ENCODE assay signal across 26 mouse cellular contexts in genomic region chr4:96096841-96097240, GRCm38 (mm10). TPM values are rescaled to one million over a fixed set of nuclear protein-coding genes. Genes with fewer than 3 reads are reported as not detected.
A peak's percentile ranks its signal among the peaks of the same experiment; 100 is the strongest.
DNase-seq lines count a peak whose midpoint lies in the region; ATAC-seq and TF ChIP-seq lines count a peak whose summit lies in the region.
"Had no signal": no experiment of that assay in that cellular context is flagged by ENCODE, and none has a peak within 500 bp of the region (broad histone marks: within the 10 kb centered on the region; RNA-seq: fewer than 3 reads in every experiment).

No protein-coding gene starts in this region.

- no peaks in the 10 kb centered on the region for H3K36me3 ChIP-seq in limb, embryonic 11.5 days (ENCODE audit: control insufficient read depth, insufficient read depth, low read length)
- no peaks in the 10 kb centered on the region for H3K36me3 ChIP-seq in limb, embryonic 10.5 days
- H3K36me3 ChIP-seq in myocyte (ENCODE audit: control insufficient read depth, insufficient read depth): no peaks in the 10 kb centered on the region
- no peaks in the 10 kb centered on the region for H3K36me3 ChIP-seq in kidney, embryonic 14.5 days (ENCODE audit: control insufficient read depth, insufficient read depth, low read length)
- H3K36me3 ChIP-seq: forebrain, embryonic 12.5 days; G1E; heart, embryonic 13.5 days; hindbrain, embryonic 12.5 days had no signal

- H3K79me2 ChIP-seq in myocyte (ENCODE audit: control insufficient read depth, insufficient read depth): no peaks in the 10 kb centered on the region

- H3K27me3 ChIP-seq in limb, embryonic 11.5 days (ENCODE audit: control insufficient read depth, insufficient read depth, low read length): no peaks in the 10 kb centered on the region
- no peaks in the 10 kb centered on the region for H3K27me3 ChIP-seq in limb, embryonic 10.5 days (ENCODE audit: low read depth, poor library complexity, severe bottlenecking)
- no peaks in the 10 kb centered on the region for H3K27me3 ChIP-seq in myocyte (ENCODE audit: control insufficient read depth, insufficient read depth, insufficient read length)
- no peaks in the 10 kb centered on the region for H3K27me3 ChIP-seq in kidney, embryonic 14.5 days (ENCODE audit: control insufficient read depth, insufficient read depth, low read length)
- H3K27me3 ChIP-seq: forebrain, embryonic 12.5 days; heart, embryonic 13.5 days; hindbrain, embryonic 12.5 days had no signal

- ATAC-seq in limb, embryonic 11.5 days (ENCODE audit: insufficient number of reproducible peaks, low FRiP score, low TSS enrichment, low read depth): 0 out of 2 replicates have a peak, but pooled peaks have one; percentile 46
- ATAC-seq in kidney, embryonic 14.5 days (ENCODE audit: low FRiP score, low TSS enrichment): no peak
- ATAC-seq: CD4-positive, CD25-positive, alpha-beta regulatory T cell, adult 4 months; forebrain, embryonic 16.5 days; hindbrain, postnatal 0 days had no signal

- no peak for DNase-seq in limb, embryonic 11.5 days (ENCODE audit: low spot score)
- no peak for DNase-seq in limb, embryonic 10.5 days (ENCODE audit: low spot score)
- DNase-seq in embryo, embryonic 10.5 days (ENCODE audit: low spot score): peak; percentile 23
- DNase-seq in forelimb bud, embryonic 11.5 days (ENCODE audit: low read depth, low spot score): peak; percentile 19
- no peak for DNase-seq in layer of hippocampus, adult 2 months (ENCODE audit: low spot score in 2 of 2)
- no peak for DNase-seq in layer of hippocampus, adult 9-10 months (ENCODE audit: low spot score)
- DNase-seq: adrenal gland, postnatal 10 days; B cell, adult 2 months; cerebellum, adult 18-20 months; cerebellum, adult 9-11 months; cerebellum, postnatal 36 days; gastrocnemius, postnatal 36 days; heart, adult 11 months; heart, postnatal 4 days had no signal

- no peaks in the 10 kb centered on the region for H3K9me3 ChIP-seq in limb, embryonic 11.5 days (ENCODE audit: control insufficient read depth, low read length)
- no peaks in the 10 kb centered on the region for H3K9me3 ChIP-seq in limb, embryonic 10.5 days (replicated peaks)
- no peaks in the 10 kb centered on the region for H3K9me3 ChIP-seq in kidney, embryonic 14.5 days (ENCODE audit: control insufficient read depth, low read length)
- H3K9me3 ChIP-seq: forebrain, embryonic 12.5 days; heart, embryonic 13.5 days; hindbrain, embryonic 12.5 days had no signal

- no peak overlapping the region for H3K27ac ChIP-seq in limb, embryonic 11.5 days (replicated peaks; ENCODE audit: low read depth, low read length)
- no peak overlapping the region for H3K27ac ChIP-seq in limb, embryonic 10.5 days
- no peak overlapping the region for H3K27ac ChIP-seq in layer of hippocampus, adult 2 months
- H3K27ac ChIP-seq in kidney, embryonic 14.5 days (ENCODE audit: low read depth, low read length): no peak overlapping the region
- H3K27ac ChIP-seq: forebrain, embryonic 12.5 days; heart, embryonic 13.5 days; hindbrain, embryonic 12.5 days; hindbrain, postnatal 0 days had no signal

- no peak overlapping the region for H3K9ac ChIP-seq in limb, embryonic 11.5 days (ENCODE audit: low read length)
- H3K9ac ChIP-seq in kidney, embryonic 14.5 days (ENCODE audit: low read depth, low read length): no peak overlapping the region
- H3K9ac ChIP-seq: forebrain, embryonic 12.5 days; heart, embryonic 13.5 days; hindbrain, embryonic 12.5 days had no signal

- no peak for TF ChIP-seq CTCF in layer of hippocampus, adult 2 months (conservative IDR thresholded peaks at IDR 0.05)

- H3K4me1 ChIP-seq in limb, embryonic 11.5 days (ENCODE audit: control insufficient read depth, insufficient read depth, low read length): no peaks in the 10 kb centered on the region
- no peaks in the 10 kb centered on the region for H3K4me1 ChIP-seq in limb, embryonic 10.5 days
- H3K4me1 ChIP-seq in kidney, embryonic 14.5 days (ENCODE audit: control insufficient read depth, insufficient read depth, low read length): no peaks in the 10 kb centered on the region
- H3K4me1 ChIP-seq: forebrain, embryonic 12.5 days; heart, embryonic 13.5 days; hindbrain, embryonic 12.5 days had no signal

- H3K4me3 ChIP-seq in limb, embryonic 11.5 days (ENCODE audit: low read depth, low read length): no peak overlapping the region
- no peak overlapping the region for H3K4me3 ChIP-seq in limb, embryonic 10.5 days
- H3K4me3 ChIP-seq in myocyte: no peak overlapping the region
- H3K4me3 ChIP-seq in layer of hippocampus, adult 2 months: no peak overlapping the region
- no peak overlapping the region for H3K4me3 ChIP-seq in kidney, embryonic 14.5 days (ENCODE audit: low read length)
- H3K4me3 ChIP-seq: forebrain, embryonic 12.5 days; heart, embryonic 13.5 days; hindbrain, embryonic 12.5 days had no signal

- WGBS in limb, embryonic 11.5 days: 39% methylated on average over 2 of the region's 2 CpGs
- WGBS in limb, embryonic 10.5 days: 47% methylated on average over 2 of the region's 2 CpGs
- WGBS in kidney, embryonic 14.5 days: 56% methylated on average over 2 of the region's 2 CpGs

- H3ac ChIP-seq in myocyte (ENCODE audit: control insufficient read depth, insufficient read length): no peak overlapping the region

- no peak overlapping the region for H3K4me2 ChIP-seq in limb, embryonic 11.5 days (ENCODE audit: low read depth, severe bottlenecking)
- peak overlapping the region; percentile 38 for H3K4me2 ChIP-seq in myocyte (ENCODE audit: low read depth)
- no peak overlapping the region for H3K4me2 ChIP-seq in kidney, embryonic 14.5 days (replicated peaks; ENCODE audit: low read depth, low read length)
- H3K4me2 ChIP-seq: forebrain, embryonic 12.5 days; heart, embryonic 13.5 days; hindbrain, embryonic 12.5 days had no signal

- TF ChIP-seq POLR2A in myocyte (IDR thresholded peaks at IDR 0.05; ENCODE audit: insufficient read length, low read depth): no peak

TF ChIP-seq in myocyte, 11 proteins besides CTCF, POLR2A, EP300 and RAD21:
- TF ChIP-seq MYOD1 (IDR thresholded peaks at IDR 0.05; ENCODE audit: control insufficient read depth in 1 of 3, insufficient read length in 2 of 3, low read depth in 2 of 3) (no peak), MYOG (IDR thresholded peaks at IDR 0.05; ENCODE audit: control insufficient read depth in 1 of 3, insufficient read depth in 1 of 3, insufficient read length in 2 of 3, low read depth in 2 of 3) (no peak), SRF (IDR thresholded peaks at IDR 0.05; ENCODE audit: control insufficient read depth, insufficient read length, low read depth) (no peak), POLR2AphosphoS2 (IDR thresholded peaks at IDR 0.05; ENCODE audit: insufficient read length, low read depth) (no peak), TCF12 (IDR thresholded peaks at IDR 0.05; ENCODE audit: insufficient read depth, poor library complexity, severe bottlenecking) (no peak), MAX (IDR thresholded peaks at IDR 0.05; ENCODE audit: low read depth) (no peak), CEBPB (IDR thresholded peaks at IDR 0.05; ENCODE audit: insufficient read depth, poor library complexity, severe bottlenecking) (no peak), REST (IDR thresholded peaks at IDR 0.05; ENCODE audit: insufficient read depth, insufficient read length) (no peak), E2F4 (IDR thresholded peaks at IDR 0.05; ENCODE audit: insufficient read depth) (no peak), USF1 (IDR thresholded peaks at IDR 0.05; ENCODE audit: low read depth) (no peak), TCF3 (IDR thresholded peaks at IDR 0.05; ENCODE audit: insufficient read length, low read depth) (no peak)

RNA-seq across cellular contexts. Expression of gene Cyp2j13, which starts 19.5 kb away (rescaled TPM):
- 0.07 and 0.09 TPM in 2 replicates for polyA plus RNA-seq in limb, embryonic 11.5 days (2014; fragmentation: Nextera tagmentation; extraction: Ambion mirVana)
- polyA plus RNA-seq in limb, embryonic 10.5 days (2016; fragmentation: Nextera tagmentation; extraction: Ambion mirVana): not detected in 2 replicates
- polyA plus RNA-seq in myocyte (2012; fragmentation: generic; extraction: Trizol): not detected
- total RNA-seq in layer of hippocampus, adult 2 months (2021): 1 to 10 TPM; 1.6 to 2.2 TPM
- polyA plus RNA-seq in kidney, embryonic 14.5 days (2014; fragmentation: Nextera tagmentation; extraction: Ambion mirVana): 1.1 TPM in 1 of 2 replicates, not detected in the other
- total RNA-seq: adrenal gland, postnatal 10 days; gastrocnemius, adult 8-10 months; gastrocnemius, postnatal 36 days; heart, postnatal 4 days had no signal
- polyA plus RNA-seq: CD4-positive, CD25-positive, alpha-beta regulatory T cell, adult 4 months; forebrain, embryonic 12.5 days; forebrain, embryonic 16.5 days; G1E; heart, embryonic 13.5 days; heart, postnatal 0 days; hindbrain, postnatal 0 days; intestine, embryonic 14.5 days had no signal

RNA-seq across cellular contexts. Expression of gene Cyp2j12, which starts 44.1 kb away (rescaled TPM):
- not detected in 2 replicates for polyA plus RNA-seq in limb, embryonic 11.5 days (2014; fragmentation: Nextera tagmentation; extraction: Ambion mirVana)
- not detected in 2 replicates for polyA plus RNA-seq in limb, embryonic 10.5 days (2016; fragmentation: Nextera tagmentation; extraction: Ambion mirVana)
- not detected for polyA plus RNA-seq in myocyte (2012; fragmentation: generic; extraction: Trizol)
- total RNA-seq in layer of hippocampus, adult 2 months (2021): 1 to 10 TPM; 3.0 to 3.9 TPM
- polyA plus RNA-seq in kidney, embryonic 14.5 days (2014; fragmentation: Nextera tagmentation; extraction: Ambion mirVana): not detected in 2 replicates
- total RNA-seq: gastrocnemius, adult 8-10 months; gastrocnemius, postnatal 36 days; heart, postnatal 4 days; hindbrain, postnatal 0 days had no signal
- polyA plus RNA-seq: CD4-positive, CD25-positive, alpha-beta regulatory T cell, adult 4 months; forebrain, embryonic 12.5 days; forebrain, embryonic 16.5 days; G1E; heart, embryonic 13.5 days; heart, postnatal 0 days; hindbrain, embryonic 12.5 days; hindbrain, postnatal 0 days; intestine, embryonic 14.5 days had no signal

Comparison
In these comparisons a context has a peak if more than half of its experiments do, and no peak if none do; other contexts are left out.
1. DNase-seq: peak in embryo, embryonic 10.5 days (single experiment) and forelimb bud, embryonic 11.5 days (single experiment); none in limb, embryonic 11.5 days (single experiment), limb, embryonic 10.5 days (single experiment), layer of hippocampus, adult 2 months (0 of 2) and layer of hippocampus, adult 9-10 months (single experiment).